Mouse (Mus musculus) limb, embryonic 11.5 days (tissue): ENCODE data around the gene Olfr220. TPM values are rescaled to one million over a fixed set of nuclear protein-coding genes. Genes with fewer than 3 reads are reported as not detected.
A peak's percentile ranks its signal among the peaks of the same experiment; 100 is the strongest.

ENCODE experiments used
- ATAC-seq: fragments of 200-750 bp; cut with Nextera tagmentation; 2 replicates; pipeline ENCODE4 v1.8.0; 2017; ENCODE audit warnings: low read depth; ENCODE audit not compliant: insufficient number of reproducible peaks, low FRiP score, low TSS enrichment
- DNase-seq: peaks from one replicate; pipeline ENCODE4 v3.0.0-alpha.2; 2015; ENCODE audit warnings: low spot score
- H3K27ac ChIP-seq: fragments of 300-500 bp; sonication (generic); replicated peaks from 2 replicates; pipeline ENCODE4 v1.5.1; 2014; ENCODE audit warnings: low read depth, mild to moderate bottlenecking, low read length
- H3K27me3 ChIP-seq: fragments of 300-500 bp; sonication (generic); 2 replicates; pipeline ENCODE4 v1.6.1; 2014; ENCODE audit warnings: mild to moderate bottlenecking, low read length, mixed read lengths; ENCODE audit not compliant: control insufficient read depth, insufficient read depth
- H3K36me3 ChIP-seq: fragments of 300-500 bp; sonication (generic); 2 replicates; pipeline ENCODE4 v1.6.1; 2014; ENCODE audit warnings: mild to moderate bottlenecking, low read length, moderate library complexity, mixed read lengths; ENCODE audit not compliant: control insufficient read depth, insufficient read depth
- H3K4me1 ChIP-seq: fragments of 300-500 bp; sonication (generic); 2 replicates; pipeline ENCODE4 v1.6.1; 2014; ENCODE audit warnings: low read length, mixed read lengths; ENCODE audit not compliant: control insufficient read depth, insufficient read depth
- H3K4me2 ChIP-seq: fragments of 300-500 bp; sonication (generic); 2 replicates; pipeline ENCODE4 v1.6.1; 2014; ENCODE audit warnings: low read depth, mild to moderate bottlenecking, moderate library complexity; ENCODE audit not compliant: severe bottlenecking
- H3K4me3 ChIP-seq: fragments of 300-500 bp; sonication (generic); 2 replicates; pipeline ENCODE4 v1.5.1; 2014; ENCODE audit warnings: low read depth, low read length
- H3K9ac ChIP-seq: fragments of 300-500 bp; sonication (generic); 2 replicates; pipeline ENCODE4 v1.6.1; 2014; ENCODE audit warnings: mild to moderate bottlenecking, low read length
- H3K9me3 ChIP-seq: fragments of 300-500 bp; sonication (generic); 2 replicates; pipeline ENCODE4 v1.6.1; 2016; ENCODE audit warnings: low read length; ENCODE audit not compliant: control insufficient read depth
- WGBS: fragments of 180-500 bp; shearing (Covaris S2); extraction: QIAGEN DNeasy Blood & Tissue Kit; methylation state at CpG from one replicate; pipeline ENCODE4 v1.1.7; 2014; 5-methylcytosine and 5-hydroxymethylcytosine counted together
- polyA plus RNA-seq: library from polyadenylated mRNA; unstranded; fragments of >200 nt; fragmentation: Nextera tagmentation; extraction: Ambion mirVana; gene quantifications from 2 replicates; pipeline ENCODE4 v1.2.1, GENCODE M21; 2014

Olfr220 gene
- polyA plus RNA-seq, 1 experiment from 2014 or later: not detected

DNA sequence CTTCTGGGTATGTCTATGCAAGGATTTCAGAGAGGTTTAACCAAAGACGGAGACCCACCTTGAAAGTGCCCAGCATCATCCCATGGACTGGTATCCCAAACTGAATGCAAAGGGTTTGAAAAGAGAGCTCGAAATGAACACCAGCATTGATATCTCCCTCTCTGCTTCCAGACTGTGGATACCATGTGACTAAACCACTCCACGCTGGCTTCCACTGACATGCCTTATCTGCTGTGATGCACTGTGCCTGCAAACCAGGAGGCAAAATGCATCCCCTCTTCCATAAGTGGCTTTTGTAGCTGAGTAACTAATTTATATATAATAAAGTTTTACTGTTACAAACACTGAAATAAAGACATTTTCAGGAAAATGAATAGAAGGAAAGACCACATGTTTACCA is 23.5 kb downstream of the Olfr220 start:
- H3K9ac ChIP-seq: no peak overlapping the region
- 87% methylated on average over 3 of the region's 3 CpGs for WGBS

DNA sequence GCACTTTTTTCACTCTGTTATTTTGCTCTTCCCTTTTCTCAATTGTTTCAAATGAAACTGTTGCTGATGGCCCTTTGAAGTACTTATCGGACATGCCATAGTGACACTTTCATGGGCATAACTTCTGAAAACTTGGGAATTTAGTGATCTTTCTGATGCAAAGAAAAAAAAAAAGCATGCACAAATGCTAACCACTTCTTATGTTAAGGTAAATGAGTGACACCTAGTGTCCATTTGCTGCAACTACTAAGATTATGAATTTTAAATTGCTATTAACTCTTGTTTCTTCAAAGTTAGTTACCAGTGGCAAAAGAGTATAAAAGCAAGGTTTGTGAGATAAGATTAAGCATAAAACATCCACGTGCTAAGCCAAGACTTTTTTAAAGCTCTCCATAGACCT is 24.4 kb downstream of the Olfr220 start:
- WGBS: 30% methylated on average over 2 of the region's 2 CpGs
- Histone ChIP-seq H3K27ac (no peak overlapping the region), H3K27me3 (no peaks in the 10 kb centered on the region), H3K9me3 (no peaks in the 10 kb centered on the region), H3K9ac (no peak overlapping the region), H3K4me2 (no peak overlapping the region), H3K4me3 (no peak overlapping the region), H3K4me1 (no peaks in the 10 kb centered on the region), H3K36me3 (no peaks in the 10 kb centered on the region)
- DNase-seq (no peak), ATAC-seq (no peak)

More for the DNA sequence above, 23.5 kb downstream of the Olfr220 start:
- DNase-seq (no peak), ATAC-seq (no peak)
- H3K36me3 ChIP-seq: no peaks in the 10 kb centered on the region
- no peaks in the 10 kb centered on the region for H3K4me1 ChIP-seq
- no peaks in the 10 kb centered on the region for H3K9me3 ChIP-seq
- no peaks in the 10 kb centered on the region for H3K27me3 ChIP-seq
- H3K27ac ChIP-seq: no peak overlapping the region
- H3K4me2 ChIP-seq: no peak overlapping the region
- H3K4me3 ChIP-seq: no peak overlapping the region

DNA sequence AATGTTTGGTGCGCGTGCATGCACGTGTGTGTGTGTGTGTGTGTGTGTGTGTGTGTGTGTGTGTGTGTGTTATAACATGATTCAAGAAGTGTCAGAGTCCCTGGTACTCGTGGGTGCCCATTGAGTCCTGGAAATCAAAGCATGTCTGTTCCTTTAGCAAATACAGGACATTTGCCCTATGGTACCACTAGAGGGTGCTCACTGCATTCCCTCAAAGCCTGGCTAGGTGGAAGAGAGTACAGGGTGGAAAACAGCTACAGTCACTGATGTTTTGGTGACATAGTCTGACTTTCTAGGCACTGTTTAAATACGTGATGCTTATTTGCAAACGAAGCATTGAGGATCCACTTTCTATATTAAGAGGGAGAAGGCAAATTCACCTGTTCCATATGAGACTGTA is 27.9 kb downstream of the Olfr220 start:
- Histone ChIP-seq H3K4me3 (no peak overlapping the region), H3K9ac (no peak overlapping the region), H3K27ac (no peak overlapping the region), H3K4me1 (no peaks in the 10 kb centered on the region), H3K36me3 (no peaks in the 10 kb centered on the region), H3K4me2 (no peak overlapping the region), H3K9me3 (no peaks in the 10 kb centered on the region), H3K27me3 (no peaks in the 10 kb centered on the region)
- DNase-seq: peak; percentile 52
- ATAC-seq: peak; percentile 50; the same call in 1 of the 2 replicates
- WGBS: 7% methylated on average over 6 of the region's 6 CpGs

DNA sequence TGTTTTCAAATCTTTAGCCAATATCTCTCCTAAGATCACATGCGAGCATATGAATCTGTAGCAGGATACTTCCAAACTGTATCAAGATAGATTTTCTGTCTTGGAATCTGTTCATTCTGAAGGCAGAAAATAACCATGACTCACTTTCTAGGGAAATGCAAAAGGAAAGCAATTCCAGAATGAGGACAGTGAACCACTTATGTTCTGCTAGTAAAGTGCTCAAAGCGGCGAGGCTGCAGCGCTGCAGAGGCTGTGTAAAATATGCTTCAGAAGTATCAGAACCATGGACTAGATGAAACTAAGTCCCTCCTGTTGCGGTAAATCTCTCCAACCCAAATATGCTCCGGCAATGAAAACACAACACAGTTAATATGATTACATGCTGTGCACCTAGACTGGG is 40.7 kb downstream of the Olfr220 start:
- Histone ChIP-seq H3K4me3 (no peak overlapping the region), H3K36me3 (no peaks in the 10 kb centered on the region), H3K4me1 (no peaks in the 10 kb centered on the region), H3K9ac (no peak overlapping the region), H3K27ac (no peak overlapping the region), H3K9me3 (no peaks in the 10 kb centered on the region), H3K27me3 (no peaks in the 10 kb centered on the region), H3K4me2 (no peak overlapping the region)
- DNase-seq (no peak), ATAC-seq (no peak)
- WGBS: 92% methylated on average over 6 of the region's 6 CpGs

DNA sequence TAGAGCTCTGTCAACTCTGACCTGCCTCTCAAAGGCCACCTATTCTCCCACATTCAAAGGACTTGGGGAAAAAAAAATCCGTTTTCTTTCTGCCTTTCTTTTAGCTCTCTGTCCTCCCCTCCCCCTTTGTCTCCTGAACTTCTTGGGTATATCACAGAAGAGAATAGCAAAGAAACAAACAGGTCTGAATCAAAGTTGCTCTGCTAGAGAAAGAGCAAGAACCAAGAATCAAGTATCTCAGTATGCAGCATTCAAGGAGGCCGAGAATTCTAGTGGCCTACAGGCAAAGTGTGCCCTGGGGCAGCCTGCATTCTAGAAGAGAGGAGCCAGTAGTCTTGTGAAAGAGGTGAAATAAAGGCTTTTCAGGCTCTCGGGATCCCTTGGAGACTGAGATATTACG is 58.2 kb downstream of the Olfr220 start:
- H3K9me3 ChIP-seq: no peaks in the 10 kb centered on the region
- DNase-seq (no peak), ATAC-seq (no peak)
- H3K4me1 ChIP-seq: peaks cover 3% of the 10 kb centered on the region; the same call in 1 of the 2 replicates
- no peak overlapping the region for H3K4me3 ChIP-seq
- WGBS: 66% methylated on average over 4 of the region's 4 CpGs
- no peaks in the 10 kb centered on the region for H3K36me3 ChIP-seq
- H3K9ac ChIP-seq: no peak overlapping the region
- no peak overlapping the region for H3K4me2 ChIP-seq
- H3K27ac ChIP-seq: no peak overlapping the region
- peaks cover 8% of the 10 kb centered on the region; the same call in 1 of the 2 replicates for H3K27me3 ChIP-seq

Other genes starting within 250 kb of the Olfr220 start
- not detected in 2 replicates for gene Olfr419, start 190.0 kb upstream of the Olfr220 start, polyA plus RNA-seq
- gene Mptx1, start 111.6 kb upstream of the Olfr220 start, polyA plus RNA-seq: not detected in 2 replicates
- not detected in 2 replicates for gene Olfr417, start 77.0 kb upstream of the Olfr220 start, polyA plus RNA-seq
- not detected in 2 replicates for gene Olfr248, start 51.0 kb upstream of the Olfr220 start, polyA plus RNA-seq
- not detected in 2 replicates for gene Olfr414, start 18.0 kb upstream of the Olfr220 start, polyA plus RNA-seq
- gene Fmn2, start 59.7 kb downstream of the Olfr220 start, polyA plus RNA-seq: 1.2 and 1.3 TPM in 2 replicates